Mouse (Mus musculus) small intestine, adult 2 months (tissue): Measurements from ENCODE around the gene Strip1.

Experiments
- CTCF ChIP-seq: fragments of 200-500 bp; IDR thresholded peaks from 2 replicates; pipeline ENCODE4 v1.5.1; 2012; ENCODE audit warnings: low read depth, mild to moderate bottlenecking, control low read depth, inconsistent platforms, low read length, moderate library complexity, mixed read lengths; ENCODE audit not compliant: insufficient replicate concordance, insufficient read length; ENCODE audit errors: extremely low read depth
- POLR2A ChIP-seq: fragments of 200-500 bp; IDR thresholded peaks from 2 replicates; pipeline ENCODE4 v1.6.1; 2012; ENCODE audit warnings: low read depth, mild to moderate bottlenecking, control low read depth, inconsistent platforms, low read length, moderate library complexity

DNA sequence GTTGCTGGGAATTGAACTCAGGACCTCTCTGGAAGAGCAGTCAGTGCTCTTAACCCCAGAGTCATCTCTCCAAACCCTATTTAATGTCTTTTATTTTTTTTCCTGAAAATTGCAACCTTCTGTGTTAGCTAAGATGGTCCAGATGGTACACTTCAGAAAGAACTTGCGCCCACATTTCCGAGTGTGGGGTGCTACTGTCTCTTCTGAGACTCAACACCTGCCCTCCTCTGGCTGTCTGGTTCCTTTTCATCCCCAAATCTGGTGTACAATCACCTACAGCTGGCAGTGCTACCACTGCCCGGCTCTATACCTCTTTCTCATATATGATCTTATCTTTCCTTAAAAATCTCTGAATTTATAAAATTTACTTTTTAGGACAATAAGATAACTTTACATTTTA lies 21.5 kb upstream of the Strip1 start:
- TF ChIP-seq POLR2A (no peak), CTCF (no peak)
